Mouse (Mus musculus) lung, adult 2 months (tissue): ENCODE data around the gene Faiml. TPM values are rescaled to one million over a fixed set of nuclear protein-coding genes. Genes with fewer than 3 reads are reported as not detected.

Experiments
- DNase-seq: peaks from one replicate; pipeline ENCODE4 v3.0.0; 2022
- H3K4me1 ChIP-seq: fragments of 200-500 bp; 2 replicates; pipeline ENCODE4 v1.6.1; 2011; ENCODE audit warnings: low read length; ENCODE audit not compliant: control insufficient read depth, insufficient read depth
- H3K4me3 ChIP-seq: fragments of 200-500 bp; replicated peaks from 2 replicates; pipeline ENCODE3; 2011; ENCODE audit warnings: low read depth, mild to moderate bottlenecking, control low read depth, low read length; ENCODE audit errors: extremely low read depth
- CTCF ChIP-seq: fragments of 200-500 bp; IDR thresholded peaks from 2 replicates; pipeline ENCODE4 v1.5.1; 2011; ENCODE audit warnings: mild to moderate bottlenecking, low read length, control low read depth; ENCODE audit not compliant: insufficient read depth
- POLR2A ChIP-seq: fragments of 200-500 bp; IDR thresholded peaks from 2 replicates; pipeline ENCODE4 v1.6.1; 2011; ENCODE audit warnings: low read depth, mild to moderate bottlenecking, control low read depth, low read length, borderline replicate concordance; ENCODE audit errors: extremely low read depth
- whole genome bisulfite sequencing: fragments of 180-500 bp; shearing (Covaris S2); methylation state at CpG from one replicate; pipeline ENCODE4 v1.1.7; 2018; 5-methylcytosine and 5-hydroxymethylcytosine counted together
- polyA plus RNA-seq: library from polyadenylated mRNA; depleted of rRNA; stranded (reverse); fragments of >200 nt; gene quantifications from 2 replicates; pipeline ENCODE4 v1.2.3, GENCODE M21; 2012; rRNA removed

The Faiml gene
- polyA plus RNA-seq, 1 experiment = not detected

DNA sequence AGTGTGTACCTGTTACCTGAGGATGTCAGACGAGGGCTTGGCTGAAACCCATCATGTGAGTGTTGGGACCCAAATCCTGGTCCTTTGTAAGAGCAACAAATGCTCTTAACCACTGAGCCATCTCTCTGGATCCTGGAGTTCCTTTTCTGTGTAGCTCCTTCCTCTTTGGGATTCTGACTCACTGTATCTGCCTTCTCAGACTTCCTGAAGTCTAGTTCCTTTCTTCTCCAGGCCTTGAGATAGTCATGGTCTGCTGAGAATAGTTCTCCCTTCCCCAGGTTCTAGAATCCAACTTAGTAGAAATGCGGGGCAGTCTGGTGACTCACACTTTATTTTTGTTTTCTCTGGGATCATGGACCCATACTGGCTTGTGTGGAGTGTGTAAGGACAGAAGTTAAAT, 24.4 kb downstream of the Faiml start:
- TF ChIP-seq POLR2A (no peak), CTCF (no peak)
- no peaks in the 10 kb centered on the region for H3K4me1 ChIP-seq
- no peak overlapping the region for H3K4me3 ChIP-seq
- DNase-seq = no peak
- WGBS = 63% methylated on average over 2 of the region's 2 CpGs

DNA sequence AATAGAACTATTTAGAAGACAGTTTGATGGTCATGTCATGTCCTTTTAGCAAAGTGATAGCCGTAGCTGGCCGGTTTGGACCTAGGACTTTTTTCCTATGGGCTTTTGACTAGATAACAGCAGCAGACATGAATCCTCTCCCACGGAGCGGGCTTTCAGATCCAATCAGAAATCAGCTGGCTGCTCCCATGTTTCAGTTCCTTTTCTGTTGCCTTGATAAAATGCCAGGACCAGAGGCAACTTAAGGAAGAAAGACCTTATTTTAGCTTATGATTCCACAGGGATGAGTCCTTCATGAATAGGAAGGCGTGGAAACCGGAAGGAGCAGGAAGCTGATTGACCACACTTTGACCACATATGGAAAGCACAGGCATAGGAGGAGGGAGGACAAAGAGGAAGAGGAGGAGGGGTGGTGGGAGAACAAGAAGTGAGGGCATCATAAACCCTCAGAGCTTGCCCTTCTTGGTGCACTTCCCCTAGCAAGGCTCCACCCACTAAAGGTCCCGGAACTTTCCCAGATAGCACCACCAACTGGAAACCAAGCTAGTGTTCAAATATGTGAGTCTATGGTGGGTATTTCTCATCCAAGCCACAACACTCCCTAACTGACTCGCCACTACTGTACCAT, 53.9 kb downstream of the Faiml start:
- 66% methylated on average over 8 of the region's 8 CpGs for WGBS
- no peak for TF ChIP-seq POLR2A
- TF ChIP-seq CTCF = no peak
- no peak for DNase-seq
- H3K4me3 ChIP-seq = no peak overlapping the region
- H3K4me1 ChIP-seq = no peaks in the 10 kb centered on the region

DNA sequence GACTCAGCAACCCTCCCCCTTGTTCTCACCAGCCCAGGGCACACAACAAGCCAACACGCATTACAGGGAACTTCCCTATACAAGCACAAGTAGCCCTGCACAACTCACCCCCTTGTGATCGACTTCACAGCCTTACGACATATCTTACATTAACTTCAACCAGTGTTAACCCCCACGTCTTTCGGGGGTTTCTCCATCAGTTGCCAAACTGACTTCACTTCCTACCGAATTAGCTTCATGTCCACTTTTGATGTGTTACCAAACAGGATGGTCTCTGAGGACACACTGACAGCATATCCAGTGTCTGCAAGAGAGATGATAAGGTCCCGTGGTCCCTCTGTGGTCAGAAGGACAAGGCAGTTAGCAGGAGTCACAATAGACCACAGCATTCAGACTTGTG, 54.9 kb downstream of the Faiml start:
- Histone ChIP-seq H3K4me1 (no peaks in the 10 kb centered on the region), H3K4me3 (no peak overlapping the region)
- TF ChIP-seq CTCF = no peak
- no peak for TF ChIP-seq POLR2A
- 76% methylated on average over 7 of the region's 7 CpGs for WGBS
- no peak for DNase-seq

DNA sequence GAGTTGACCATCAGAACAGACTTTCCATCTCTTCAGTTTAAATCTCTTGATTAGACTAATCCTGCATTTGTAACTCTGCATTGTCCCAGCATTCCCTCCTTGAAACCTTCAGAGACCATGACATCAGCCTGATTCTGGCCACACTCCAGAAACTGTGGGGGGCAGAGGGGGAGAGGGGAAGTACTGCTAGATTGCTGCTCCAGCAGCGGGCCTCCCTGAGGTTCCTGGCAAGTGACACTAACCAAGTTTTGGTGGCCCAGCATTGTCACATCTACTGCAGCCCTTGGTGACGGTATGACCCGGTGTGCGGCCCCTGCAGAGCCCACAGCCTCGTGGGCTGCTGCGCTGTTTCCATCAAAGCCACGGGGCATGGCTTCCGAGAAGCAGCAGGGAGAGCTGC, 56.8 kb downstream of the Faiml start:
- TF ChIP-seq CTCF (no peak), POLR2A (no peak)
- no peak for DNase-seq
- 47% methylated on average over 8 of the region's 8 CpGs for WGBS
- no peak overlapping the region for H3K4me3 ChIP-seq
- H3K4me1 ChIP-seq = no peaks in the 10 kb centered on the region

Other genes starting within 250 kb of the Faiml start
- 0.38 TPM in 1 of 2 replicates, not detected in the other for gene Gm1123, start 201.5 kb downstream of the Faiml start, polyA plus RNA-seq
- gene Pik3cb, start 96.6 kb downstream of the Faiml start, polyA plus RNA-seq = 6.4 and 11.1 TPM in 2 replicates
- 2.7 and 5.2 TPM in 2 replicates for gene Cep70, start 6.1 kb upstream of the Faiml start, polyA plus RNA-seq
- 6.0 and 11.0 TPM in 2 replicates for gene Esyt3, start 121.3 kb upstream of the Faiml start, polyA plus RNA-seq
- 8.5 and 9.2 TPM in 2 replicates for gene Mras, start 200.1 kb upstream of the Faiml start, polyA plus RNA-seq
- 11.0 and 12.7 TPM in 2 replicates for gene Nme9, start 214.2 kb upstream of the Faiml start, polyA plus RNA-seq